Mouse (Mus musculus) thymus, adult 2 months (tissue): ENCODE data around the gene Dact2.

Experiments used
- CTCF ChIP-seq: fragments of 200-500 bp; IDR thresholded peaks from 2 replicates; pipeline ENCODE4 v1.5.1; 2012; ENCODE audit warnings: mild to moderate bottlenecking, control low read depth, low read length, moderate library complexity, borderline replicate concordance; ENCODE audit not compliant: control insufficient read depth, poor library complexity, insufficient read depth; ENCODE audit errors: extremely low read depth
- POLR2A ChIP-seq: fragments of 200-500 bp; IDR thresholded peaks from 2 replicates; pipeline ENCODE4 v1.6.1; 2012; ENCODE audit warnings: mild to moderate bottlenecking, low read length, control low read depth, moderate library complexity; ENCODE audit not compliant: control insufficient read depth, poor library complexity, insufficient read depth; ENCODE audit errors: extremely low read depth

DNA sequence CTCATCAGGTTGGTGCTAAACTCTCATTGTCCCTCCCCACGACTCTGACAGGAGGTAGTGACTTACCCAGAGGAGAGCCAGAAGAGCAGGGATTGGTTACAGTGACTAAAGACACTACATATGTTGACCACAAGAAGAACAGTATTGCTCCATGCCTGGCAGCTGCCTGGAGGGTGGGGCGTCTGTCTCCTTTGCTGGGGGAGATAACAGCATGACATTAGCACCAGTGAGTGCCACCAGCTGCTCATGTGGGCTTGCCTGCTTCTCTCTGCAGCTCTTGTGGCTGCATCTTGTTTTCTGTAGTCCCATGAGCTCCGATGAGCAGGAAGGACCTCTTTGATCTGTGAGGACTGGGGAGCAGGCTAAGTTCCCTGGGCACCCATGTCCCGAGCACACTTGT is 45.5 kb upstream of the Dact2 start:
- TF ChIP-seq CTCF (no peak), POLR2A (no peak)
